Mouse (Mus musculus): Measurements from ENCODE around the gene Haus4.

Haus4 gene

GRCm38 (mm10) chr14:54496706-54497105 lies 57.7 kb downstream of the Haus4 start:
- DNase-seq (ENCODE audit: low read depth) = no peak

GRCm38 (mm10) chr14:54494234-54494633 lies 60.2 kb downstream of the Haus4 start:
- DNase-seq (ENCODE audit: low read depth) = peak; percentile 70

GRCm38 (mm10) chr14:54493236-54493635 lies 61.2 kb downstream of the Haus4 start:
- no peak for DNase-seq (ENCODE audit: low read depth)

- peak; percentile 11 for DNase-seq (ENCODE audit: low read depth)
Measured at GRCm38 (mm10) chr14:54492345-54493131, 61.9 kb downstream of the Haus4 start.

Data from NIH3T3 (cell line).